Mouse (Mus musculus): ENCODE measurements around the gene Cfap43. TPM values are rescaled to one million over a fixed set of nuclear protein-coding genes. Genes with fewer than 3 reads are reported as not detected.

Gene Cfap43
- polyA plus RNA-seq, 1 experiment from 2014 or later, result 0.97 TPM

DNA sequence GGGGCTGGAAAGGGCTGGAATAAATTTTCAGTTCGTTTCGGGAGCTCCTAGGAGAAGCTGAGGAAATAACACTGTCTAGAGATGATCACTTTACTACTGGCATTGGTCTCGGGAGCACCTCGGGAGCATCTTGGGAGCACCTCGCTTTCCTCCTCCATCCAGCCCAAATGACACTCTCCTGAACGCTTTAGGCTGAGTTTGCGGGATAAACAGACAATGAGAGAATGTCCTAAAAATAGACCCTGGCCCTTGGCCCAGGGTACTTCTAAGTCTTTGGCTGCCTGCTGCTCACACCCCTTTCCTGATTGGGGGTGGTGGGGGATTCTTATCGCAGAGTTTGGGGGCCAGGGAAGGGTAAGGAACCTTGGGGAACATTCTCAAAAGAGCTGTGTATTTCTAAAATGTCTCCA is 884 bp upstream of the Cfap43 start:
- Histone ChIP-seq H3K9me3 (ENCODE audit: control insufficient read depth, low read depth, low read length) (no peaks in the 10 kb centered on the region), H3K27ac (ENCODE audit: low read length) (peak overlapping the region; percentile 94), H3K36me3 (ENCODE audit: control insufficient read depth, insufficient read depth, low read length) (no peaks in the 10 kb centered on the region), H3K4me2 (replicated peaks; ENCODE audit: low read depth, low read length) (peak overlapping the region; percentile 81), H3K27me3 (ENCODE audit: control insufficient read depth, insufficient read depth, low read length) (no peaks in the 10 kb centered on the region), H3K4me3 (ENCODE audit: low read depth, low read length) (peak overlapping the region; percentile 88), H3K9ac (replicated peaks; ENCODE audit: low read depth, low read length) (peak overlapping the region; percentile 77; the same call in 1 of the 2 replicates), H3K4me1 (ENCODE audit: control insufficient read depth, insufficient read depth, low read length) (peaks cover 18% of the 10 kb centered on the region)
- WGBS, result 3% methylated on average over 8 of the region's 8 CpGs
- peak; percentile 7; the same call in 1 of the 2 replicates for ATAC-seq (ENCODE audit: insufficient number of reproducible peaks, insufficient read depth, low FRiP score, low read depth)

DNA sequence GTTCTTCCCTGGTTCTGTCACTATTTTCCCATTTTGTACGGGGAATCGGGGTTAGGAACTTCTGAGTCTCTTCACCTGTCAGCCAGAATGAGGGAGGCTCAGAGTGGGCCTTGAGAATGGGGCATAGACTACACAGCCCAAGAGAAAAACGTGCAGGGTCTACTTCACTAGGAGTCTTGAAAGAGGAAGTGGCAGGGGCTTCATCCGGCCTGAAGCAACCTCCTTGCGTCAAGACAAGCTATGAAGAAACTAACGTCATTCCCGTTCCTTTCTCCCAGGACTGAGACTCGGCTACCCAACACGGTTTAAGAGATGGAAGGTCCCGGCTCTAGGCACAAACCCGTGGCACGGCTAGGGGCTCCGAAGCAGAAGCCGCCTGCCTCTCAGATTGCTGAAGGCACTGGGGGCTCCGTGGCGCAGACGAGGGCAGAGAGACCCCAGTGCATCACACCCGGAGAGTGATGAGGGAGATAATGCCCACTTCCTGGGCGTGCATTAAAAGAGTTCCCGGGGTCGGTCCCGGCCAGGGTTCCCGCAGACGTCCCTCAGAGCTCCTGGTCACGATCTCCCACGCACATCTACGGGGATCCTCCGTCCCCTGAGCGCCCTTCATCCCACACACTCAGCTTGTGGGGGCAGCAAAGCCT is 509 bp downstream of the Cfap43 start:
- Histone ChIP-seq H3K27ac (ENCODE audit: low read length) (peak overlapping the region; percentile 94), H3K36me3 (ENCODE audit: control insufficient read depth, insufficient read depth, low read length) (no peaks in the 10 kb centered on the region), H3K4me3 (ENCODE audit: low read depth, low read length) (peak overlapping the region; percentile 88), H3K4me2 (replicated peaks; ENCODE audit: low read depth, low read length) (peak overlapping the region; percentile 81), H3K27me3 (ENCODE audit: control insufficient read depth, insufficient read depth, low read length) (no peaks in the 10 kb centered on the region), H3K9ac (replicated peaks; ENCODE audit: low read depth, low read length) (peak overlapping the region; percentile 77), H3K4me1 (ENCODE audit: control insufficient read depth, insufficient read depth, low read length) (peaks cover 18% of the 10 kb centered on the region), H3K9me3 (ENCODE audit: control insufficient read depth, low read depth, low read length) (no peaks in the 10 kb centered on the region)
- ATAC-seq (ENCODE audit: insufficient number of reproducible peaks, insufficient read depth, low FRiP score, low read depth), result peak; percentile 20
- WGBS, result under 1% methylated on average over 29 of the region's 29 CpGs

DNA sequence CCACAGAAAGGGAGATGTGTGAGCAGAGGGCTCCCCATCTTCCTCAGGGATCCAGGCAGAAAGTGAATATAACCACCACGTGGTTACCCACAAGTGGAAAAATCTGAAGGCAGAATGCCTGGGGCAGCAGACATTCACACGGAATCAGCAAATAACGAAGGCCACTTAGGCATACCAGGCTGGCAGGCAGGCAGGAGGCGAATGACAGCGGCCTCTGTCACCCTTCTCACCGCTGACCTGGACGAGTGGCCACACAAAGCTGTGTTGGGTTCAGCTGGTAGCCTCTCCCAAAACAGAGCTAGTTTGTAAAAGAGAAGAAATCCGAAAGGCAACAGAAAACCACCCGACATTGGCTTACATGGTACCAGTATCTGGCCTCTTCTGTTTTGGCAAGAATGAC is 1.1 kb downstream of the Cfap43 start:
- peaks cover 18% of the 10 kb centered on the region for H3K4me1 ChIP-seq (ENCODE audit: control insufficient read depth, insufficient read depth, low read length)
- H3K36me3 ChIP-seq (ENCODE audit: control insufficient read depth, insufficient read depth, low read length), result no peaks in the 10 kb centered on the region
- peak overlapping the region; percentile 81 for H3K4me2 ChIP-seq (replicated peaks; ENCODE audit: low read depth, low read length)
- H3K27ac ChIP-seq (ENCODE audit: low read length), result no peak overlapping the region
- H3K9ac ChIP-seq (replicated peaks; ENCODE audit: low read depth, low read length), result peak overlapping the region; percentile 77
- H3K4me3 ChIP-seq (ENCODE audit: low read depth, low read length), result peak overlapping the region; percentile 88
- no peaks in the 10 kb centered on the region for H3K27me3 ChIP-seq (ENCODE audit: control insufficient read depth, insufficient read depth, low read length)
- ATAC-seq (ENCODE audit: insufficient number of reproducible peaks, insufficient read depth, low FRiP score, low read depth), result no peak
- H3K9me3 ChIP-seq (ENCODE audit: control insufficient read depth, low read depth, low read length), result no peaks in the 10 kb centered on the region
- WGBS, result 16% methylated on average over 9 of the region's 9 CpGs

GRCm38 (mm10) chr19:47917396-47917795 is 1.7 kb downstream of the Cfap43 start:
- H3K36me3 ChIP-seq (ENCODE audit: control insufficient read depth, insufficient read depth, low read length), result no peaks in the 10 kb centered on the region
- ATAC-seq (ENCODE audit: insufficient number of reproducible peaks, insufficient read depth, low FRiP score, low read depth), result no peak
- H3K9ac ChIP-seq (replicated peaks; ENCODE audit: low read depth, low read length), result 0 out of 2 replicates have a peak overlapping the region, but pooled peaks have one; percentile 77
- peaks cover 18% of the 10 kb centered on the region for H3K4me1 ChIP-seq (ENCODE audit: control insufficient read depth, insufficient read depth, low read length)
- H3K4me3 ChIP-seq (ENCODE audit: low read depth, low read length), result peak overlapping the region; percentile 88; the same call in 1 of the 2 replicates
- WGBS, result 35% methylated on average over 4 of the region's 4 CpGs
- no peaks in the 10 kb centered on the region for H3K27me3 ChIP-seq (ENCODE audit: control insufficient read depth, insufficient read depth, low read length)
- H3K4me2 ChIP-seq (replicated peaks; ENCODE audit: low read depth, low read length), result peak overlapping the region; percentile 81
- no peak overlapping the region for H3K27ac ChIP-seq (ENCODE audit: low read length)
- no peaks in the 10 kb centered on the region for H3K9me3 ChIP-seq (ENCODE audit: control insufficient read depth, low read depth, low read length)

- no peak for ATAC-seq (ENCODE audit: insufficient number of reproducible peaks, insufficient read depth, low FRiP score, low read depth)
- H3K27ac ChIP-seq (ENCODE audit: low read length), result no peak overlapping the region
- H3K4me2 ChIP-seq (replicated peaks; ENCODE audit: low read depth, low read length), result no peak overlapping the region
- H3K9ac ChIP-seq (replicated peaks; ENCODE audit: low read depth, low read length), result no peak overlapping the region
- H3K4me3 ChIP-seq (ENCODE audit: low read depth, low read length), result no peak overlapping the region
- H3K27me3 ChIP-seq (ENCODE audit: control insufficient read depth, insufficient read depth, low read length), result no peaks in the 10 kb centered on the region
- WGBS, result 81% methylated on average over 4 of the region's 4 CpGs
- no peaks in the 10 kb centered on the region for H3K36me3 ChIP-seq (ENCODE audit: control insufficient read depth, insufficient read depth, low read length)
- H3K4me1 ChIP-seq (ENCODE audit: control insufficient read depth, insufficient read depth, low read length), result peaks cover 31% of the 10 kb centered on the region
- H3K9me3 ChIP-seq (ENCODE audit: control insufficient read depth, low read depth, low read length), result no peaks in the 10 kb centered on the region
These were observed 3.8 kb downstream of the Cfap43 start for GRCm38 (mm10) chr19:47915251-47915650.

- H3K9ac ChIP-seq (replicated peaks; ENCODE audit: low read depth, low read length), result no peak overlapping the region
- no peaks in the 10 kb centered on the region for H3K27me3 ChIP-seq (ENCODE audit: control insufficient read depth, insufficient read depth, low read length)
- no peak for ATAC-seq (ENCODE audit: insufficient number of reproducible peaks, insufficient read depth, low FRiP score, low read depth)
- H3K4me1 ChIP-seq (ENCODE audit: control insufficient read depth, insufficient read depth, low read length), result peaks cover 38% of the 10 kb centered on the region
- no peaks in the 10 kb centered on the region for H3K9me3 ChIP-seq (ENCODE audit: control insufficient read depth, low read depth, low read length)
- H3K4me3 ChIP-seq (ENCODE audit: low read depth, low read length), result no peak overlapping the region
- no peak overlapping the region for H3K27ac ChIP-seq (ENCODE audit: low read length)
- WGBS, result 91% methylated on average over 4 of the region's 4 CpGs
- no peak overlapping the region for H3K4me2 ChIP-seq (replicated peaks; ENCODE audit: low read depth, low read length)
- H3K36me3 ChIP-seq (ENCODE audit: control insufficient read depth, insufficient read depth, low read length), result no peaks in the 10 kb centered on the region
These were observed 4.9 kb downstream of the Cfap43 start for GRCm38 (mm10) chr19:47914191-47914590.

GRCm38 (mm10) chr19:47913344-47913743 is 5.7 kb downstream of the Cfap43 start:
- H3K27me3 ChIP-seq (ENCODE audit: control insufficient read depth, insufficient read depth, low read length), result no peaks in the 10 kb centered on the region
- H3K9ac ChIP-seq (replicated peaks; ENCODE audit: low read depth, low read length), result no peak overlapping the region
- no peaks in the 10 kb centered on the region for H3K9me3 ChIP-seq (ENCODE audit: control insufficient read depth, low read depth, low read length)
- no peak overlapping the region for H3K27ac ChIP-seq (ENCODE audit: low read length)
- H3K4me3 ChIP-seq (ENCODE audit: low read depth, low read length), result no peak overlapping the region
- H3K36me3 ChIP-seq (ENCODE audit: control insufficient read depth, insufficient read depth, low read length), result no peaks in the 10 kb centered on the region
- H3K4me2 ChIP-seq (replicated peaks; ENCODE audit: low read depth, low read length), result no peak overlapping the region
- H3K4me1 ChIP-seq (ENCODE audit: control insufficient read depth, insufficient read depth, low read length), result peaks cover 46% of the 10 kb centered on the region
- no peak for ATAC-seq (ENCODE audit: insufficient number of reproducible peaks, insufficient read depth, low FRiP score, low read depth)
- WGBS, result 92% methylated on average over 7 of the region's 7 CpGs

- H3K4me3 ChIP-seq (ENCODE audit: low read depth, low read length), result no peak overlapping the region
- H3K4me1 ChIP-seq (ENCODE audit: control insufficient read depth, insufficient read depth, low read length), result peaks cover 33% of the 10 kb centered on the region
- no peak overlapping the region for H3K27ac ChIP-seq (ENCODE audit: low read length)
- no peaks in the 10 kb centered on the region for H3K27me3 ChIP-seq (ENCODE audit: control insufficient read depth, insufficient read depth, low read length)
- no peak overlapping the region for H3K4me2 ChIP-seq (replicated peaks; ENCODE audit: low read depth, low read length)
- no peaks in the 10 kb centered on the region for H3K36me3 ChIP-seq (ENCODE audit: control insufficient read depth, insufficient read depth, low read length)
- ATAC-seq (ENCODE audit: insufficient number of reproducible peaks, insufficient read depth, low FRiP score, low read depth), result no peak
- no peak overlapping the region for H3K9ac ChIP-seq (replicated peaks; ENCODE audit: low read depth, low read length)
- no peaks in the 10 kb centered on the region for H3K9me3 ChIP-seq (ENCODE audit: control insufficient read depth, low read depth, low read length)
- WGBS, result 84% methylated on average over 4 of the region's 4 CpGs
These were observed 8.3 kb downstream of the Cfap43 start for GRCm38 (mm10) chr19:47910751-47911150.

Measured in stomach, embryonic 14.5 days (tissue).